Mouse (Mus musculus): ENCODE measurements around the gene Mpp4. TPM values are rescaled to one million over a fixed set of nuclear protein-coding genes. Genes with fewer than 3 reads are reported as not detected.

The Mpp4 gene
- total RNA-seq, 2 experiments from 2014 or later, result 0.42 to 1.2 TPM

- ATAC-seq (replicated peaks; ENCODE audit: poor library complexity), result no peak
These were observed 5.4 kb upstream of the Mpp4 start for GRCm38 (mm10) chr1:59168556-59168955.

- ATAC-seq (replicated peaks; ENCODE audit: poor library complexity), result no peak
These were observed 4.7 kb upstream of the Mpp4 start for GRCm38 (mm10) chr1:59167654-59168425.

- ATAC-seq (replicated peaks; ENCODE audit: poor library complexity), result no peak
These were observed 3.2 kb upstream of the Mpp4 start for GRCm38 (mm10) chr1:59166232-59166905.

GRCm38 (mm10) chr1:59163918-59164317, 729 bp upstream of the Mpp4 start:
- ATAC-seq (replicated peaks; ENCODE audit: poor library complexity), result no peak

- ATAC-seq (replicated peaks; ENCODE audit: poor library complexity), result no peak
These were observed 722 bp downstream of the Mpp4 start for GRCm38 (mm10) chr1:59162309-59163024.

- no peak for ATAC-seq (replicated peaks; ENCODE audit: poor library complexity)
These were observed 1.8 kb downstream of the Mpp4 start for GRCm38 (mm10) chr1:59161396-59161795.

GRCm38 (mm10) chr1:59160871-59161270, 2.3 kb downstream of the Mpp4 start:
- no peak for ATAC-seq (replicated peaks; ENCODE audit: poor library complexity)

- ATAC-seq (replicated peaks; ENCODE audit: poor library complexity), result no peak
These were observed 4.1 kb downstream of the Mpp4 start for GRCm38 (mm10) chr1:59159136-59159535.

GRCm38 (mm10) chr1:59158498-59158897, 4.7 kb downstream of the Mpp4 start:
- ATAC-seq (replicated peaks; ENCODE audit: poor library complexity), result no peak

- no peak for ATAC-seq (replicated peaks; ENCODE audit: poor library complexity)
These were observed 5.3 kb downstream of the Mpp4 start for GRCm38 (mm10) chr1:59157846-59158245.

GRCm38 (mm10) chr1:59152346-59152745, 10.8 kb downstream of the Mpp4 start:
- ATAC-seq (replicated peaks; ENCODE audit: poor library complexity), result no peak

GRCm38 (mm10) chr1:59150542-59150941, 12.6 kb downstream of the Mpp4 start:
- ATAC-seq (replicated peaks; ENCODE audit: poor library complexity), result no peak

- peak; percentile 64 for ATAC-seq (replicated peaks; ENCODE audit: poor library complexity)
These were observed 18.6 kb downstream of the Mpp4 start for GRCm38 (mm10) chr1:59144543-59144942.

GRCm38 (mm10) chr1:59142809-59143208, 20.4 kb downstream of the Mpp4 start:
- ATAC-seq (replicated peaks; ENCODE audit: poor library complexity), result peak; percentile 90

- ATAC-seq (replicated peaks; ENCODE audit: poor library complexity), result no peak
These were observed 28.8 kb downstream of the Mpp4 start for GRCm38 (mm10) chr1:59134419-59134818.

GRCm38 (mm10) chr1:59128879-59129278, 34.3 kb downstream of the Mpp4 start:
- ATAC-seq (replicated peaks; ENCODE audit: poor library complexity), result no peak

GRCm38 (mm10) chr1:59125558-59125957, 37.6 kb downstream of the Mpp4 start:
- ATAC-seq (replicated peaks; ENCODE audit: poor library complexity), result no peak

GRCm38 (mm10) chr1:59119720-59120457, 43.3 kb downstream of the Mpp4 start, which contains the start of gene Tmem237:
Gene Tmem237 (minus strand): TSS chr1:59120408.
- peak; percentile 95 for ATAC-seq (replicated peaks; ENCODE audit: poor library complexity)

- ATAC-seq (replicated peaks; ENCODE audit: poor library complexity), result no peak
These were observed 52.7 kb downstream of the Mpp4 start for GRCm38 (mm10) chr1:59110524-59110923.

GRCm38 (mm10) chr1:59102071-59102470, 61.1 kb downstream of the Mpp4 start:
- ATAC-seq (replicated peaks; ENCODE audit: poor library complexity), result no peak

- ATAC-seq (replicated peaks; ENCODE audit: poor library complexity), result no peak
These were observed 62.2 kb downstream of the Mpp4 start for GRCm38 (mm10) chr1:59101020-59101419.
